Mouse (Mus musculus) liver, adult 2 months (tissue): ENCODE data around the gene Pdxdc1.

Experiments used
- CTCF ChIP-seq: fragments of 200-500 bp; IDR thresholded peaks from 2 replicates; pipeline ENCODE4 v1.5.1; 2011; ENCODE audit warnings: low read depth, low read length, control low read depth
- POLR2A ChIP-seq: fragments of 200-500 bp; IDR thresholded peaks from 2 replicates; pipeline ENCODE4 v1.6.1; 2011; ENCODE audit warnings: low read length, control low read depth; ENCODE audit not compliant: insufficient read depth; ENCODE audit errors: extremely low read depth

GRCm38 (mm10) chr16:13819806-13820500 lies 83.0 kb downstream of the Pdxdc1 start:
- TF ChIP-seq CTCF (no peak), POLR2A (no peak)
